Mouse (Mus musculus) cerebral cortex, adult 2 months (tissue): ENCODE measurements around the gene Hdac10.

Experiments used
- WGBS: fragments of 180-500 bp; shearing (Covaris S2); methylation state at CpG from one replicate; pipeline ENCODE4 v1.1.7; 2018; 5-methylcytosine and 5-hydroxymethylcytosine counted together

The Hdac10 gene

GRCm38 (mm10) chr15:89073993-89074603 is 54.4 kb downstream of the Hdac10 start:
- 52% methylated on average over 10 of the region's 10 CpGs for WGBS
